Mouse (Mus musculus) bone marrow macrophage, adult 2 months (primary cell): ENCODE measurements around the gene Dlx5.

Experiments
- CTCF ChIP-seq: IDR thresholded peaks from 2 replicates; pipeline ENCODE4 v1.5.1; 2012; ENCODE audit warnings: low read depth, mild to moderate bottlenecking, low read length, moderate library complexity
- POLR2A ChIP-seq: IDR thresholded peaks from 2 replicates; pipeline ENCODE4 v1.6.1; 2012; ENCODE audit warnings: mild to moderate bottlenecking, low read depth, low read length, borderline replicate concordance

GRCm38 (mm10) chr6:6909586-6909985 lies 27.7 kb upstream of the Dlx5 start:
- TF ChIP-seq CTCF (no peak), POLR2A (no peak)
